Mouse (Mus musculus): ENCODE data around the gene Slfnl1. TPM values are rescaled to one million over a fixed set of nuclear protein-coding genes. Genes with fewer than 3 reads are reported as not detected.

Slfnl1 gene
- polyA plus RNA-seq, 1 experiment from 2014 or later: not detected

Other genes starting within 250 kb of the Slfnl1 start
- gene Foxo6, start 244.9 kb upstream of the Slfnl1 start, polyA plus RNA-seq (2015; fragmentation: Nextera tagmentation; extraction: Ambion mirVana): 0.13 and 0.37 TPM in 2 replicates
- gene Scmh1, start 127.0 kb upstream of the Slfnl1 start, polyA plus RNA-seq (2015; fragmentation: Nextera tagmentation; extraction: Ambion mirVana): 35.6 and 39.5 TPM in 2 replicates
- gene Ctps, start 38.0 kb downstream of the Slfnl1 start, polyA plus RNA-seq (2015; fragmentation: Nextera tagmentation; extraction: Ambion mirVana): 64.9 and 67.8 TPM in 2 replicates
- 0.37 TPM in 1 of 2 replicates, not detected in the other for gene Gm8439, start 56.5 kb downstream of the Slfnl1 start, polyA plus RNA-seq (2015; fragmentation: Nextera tagmentation; extraction: Ambion mirVana)
- gene Cited4, start 134.3 kb downstream of the Slfnl1 start, polyA plus RNA-seq (2015; fragmentation: Nextera tagmentation; extraction: Ambion mirVana): 8.4 and 13.2 TPM in 2 replicates
- 2.6 and 2.9 TPM in 2 replicates for gene Kcnq4, start 216.4 kb downstream of the Slfnl1 start, polyA plus RNA-seq (2015; fragmentation: Nextera tagmentation; extraction: Ambion mirVana)

All from stomach, embryonic 15.5 days (tissue).